In the genomic region with DNA sequence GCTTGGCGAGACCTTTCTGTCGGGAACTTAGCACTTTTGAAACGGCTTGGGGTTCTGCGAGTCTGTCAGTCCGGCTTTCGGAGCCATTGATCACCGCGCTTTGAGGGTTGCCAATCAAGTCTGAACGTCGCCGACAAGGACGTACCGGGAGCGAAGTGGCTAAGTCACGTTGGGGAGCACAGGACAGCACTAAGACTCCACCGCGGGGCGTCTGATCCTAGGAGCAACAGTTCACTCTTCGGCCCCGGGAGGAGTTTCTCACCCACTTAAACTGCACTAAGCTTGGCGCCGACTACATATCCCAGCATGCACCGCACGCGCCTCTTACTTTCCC, we compare ENCODE assay signal across 9 mouse cellular contexts. TPM values are rescaled to one million over a fixed set of nuclear protein-coding genes. Genes with fewer than 3 reads are reported as not detected.
DNase-seq lines count a peak whose midpoint lies in the region; ATAC-seq and TF ChIP-seq lines count a peak whose summit lies in the region.
"Had no signal": no experiment of that assay in that cellular context is flagged by ENCODE, and none has a peak within 500 bp of the region (broad histone marks: within the 10 kb centered on the region; RNA-seq: fewer than 3 reads in every experiment).

No protein-coding gene starts in this region.

- no peaks in the 10 kb centered on the region for H3K9me3 ChIP-seq in liver, embryonic 13.5 days (replicated peaks)

- WGBS in heart, adult 2 months = under 1% methylated on average over 25 of the region's 25 CpGs
- under 1% methylated on average over 25 of the region's 25 CpGs for WGBS in thymus, adult 2 months
- under 1% methylated on average over 25 of the region's 25 CpGs for WGBS in liver, embryonic 13.5 days (ENCODE audit: insufficient replicate concordance)

- TF ChIP-seq POLR2A in heart, adult 2 months (IDR thresholded peaks at IDR 0.05; ENCODE audit: insufficient read depth, low read depth, low read length) = no peak
- TF ChIP-seq POLR2A in thymus, adult 2 months (IDR thresholded peaks at IDR 0.05; ENCODE audit: control insufficient read depth, extremely low read depth, insufficient read depth, low read length, poor library complexity) = no peak

- no peaks in the 10 kb centered on the region for H3K36me3 ChIP-seq in heart, adult 2 months (ENCODE audit: control insufficient read depth, insufficient read depth, low read length)
- peaks cover 16% of the 10 kb centered on the region for H3K36me3 ChIP-seq in thymus, adult 2 months (ENCODE audit: control insufficient read depth, insufficient read depth, low read length)
- peaks cover 41% of the 10 kb centered on the region for H3K36me3 ChIP-seq in liver, embryonic 13.5 days

- peak overlapping the region; percentile 99 for H3K4me3 ChIP-seq in heart, adult 2 months
- H3K4me3 ChIP-seq in thymus, adult 2 months (ENCODE audit: control insufficient read depth, insufficient read depth, low read length) = peak overlapping the region; percentile 88
- peak overlapping the region; percentile 81 for H3K4me3 ChIP-seq in liver, embryonic 13.5 days (replicated peaks)

- TF ChIP-seq EP300 in heart, adult 2 months (IDR thresholded peaks at IDR 0.05; ENCODE audit: insufficient read depth, low read depth, low read length) = no peak

- no peak; the same call in 1 of the 2 replicates for ATAC-seq in liver, embryonic 13.5 days (ENCODE audit: low read depth)
- ATAC-seq in CD4-positive, CD25-positive, alpha-beta regulatory T cell, adult 4 months = no peak

- no peak for DNase-seq in heart, adult 2 months
- DNase-seq in heart, postnatal 10 days = no peak
- no peak for DNase-seq in thymus, adult 2 months
- DNase-seq in thymus, postnatal 14 days = no peak
- DNase-seq in liver, embryonic 13.5 days = no peak
- no peak for DNase-seq in layer of hippocampus, adult 8-10 months (ENCODE audit: low spot score in 2 of 2)
- DNase-seq in right cerebral cortex, postnatal 14 days = no peak

- intact Hi-C loops in heart, adult 2 months (cut with DNase I) = loop anchor here (1.0 to 5.0 kb wide), 3 partner anchors 61 to 225 kb away; a partner anchor contains a TSS
- intact Hi-C loops in heart, postnatal 10 days (cut with DNase I) = loop anchor here (1.0 to 5.0 kb wide), 2 partner anchors 108 to 220 kb away; no protein-coding TSS in a partner anchor

- H3K4me1 ChIP-seq in heart, adult 2 months (ENCODE audit: control insufficient read depth, insufficient read depth, low read length) = peaks cover 4% of the 10 kb centered on the region
- H3K4me1 ChIP-seq in thymus, adult 2 months (replicated peaks; ENCODE audit: control insufficient read depth, insufficient read depth, low read length) = peaks cover 9% of the 10 kb centered on the region
- peaks cover 41% of the 10 kb centered on the region for H3K4me1 ChIP-seq in liver, embryonic 13.5 days (replicated peaks)

- peak overlapping the region; percentile 77 for H3K9ac ChIP-seq in heart, adult 2 months (ENCODE audit: low read depth, low read length)
- H3K9ac ChIP-seq in liver, embryonic 13.5 days = peak overlapping the region; percentile 90

- peak overlapping the region; percentile 89 for H3K4me2 ChIP-seq in liver, embryonic 13.5 days

- no peaks in the 10 kb centered on the region for H3K79me2 ChIP-seq in heart, adult 2 months (replicated peaks; ENCODE audit: control insufficient read depth, insufficient read depth, low read length)

- TF ChIP-seq CTCF in heart, adult 2 months (IDR thresholded peaks at IDR 0.05) = no peak
- no peak for TF ChIP-seq CTCF in thymus, adult 2 months (IDR thresholded peaks at IDR 0.05; ENCODE audit: borderline replicate concordance, control insufficient read depth, extremely low read depth, insufficient read depth, low read length, poor library complexity)

- no peaks in the 10 kb centered on the region for H3K27me3 ChIP-seq in heart, adult 2 months (ENCODE audit: control insufficient read depth, insufficient read depth, low read length)
- no peaks in the 10 kb centered on the region for H3K27me3 ChIP-seq in thymus, adult 2 months (ENCODE audit: control insufficient read depth, insufficient read depth, low read length)
- no peaks in the 10 kb centered on the region for H3K27me3 ChIP-seq in liver, embryonic 13.5 days

- H3K27ac ChIP-seq in heart, adult 2 months = peak overlapping the region; percentile 100
- peak overlapping the region; percentile 93 for H3K27ac ChIP-seq in thymus, adult 2 months (ENCODE audit: control insufficient read depth, insufficient read depth, low read length)
- peak overlapping the region; percentile 99 for H3K27ac ChIP-seq in liver, embryonic 13.5 days

RNA-seq across cellular contexts. Expression of a gene that starts 0.3 kb away (rescaled TPM):
- 1 to 10 TPM; 3.2 to 3.6 TPM for total RNA-seq in heart, adult 2 months (2021)
- 1.7 and 2.2 TPM in 2 replicates for polyA plus RNA-seq in heart, adult 2 months (2012; rRNA removed)
- 1 to 10 TPM; 4.5 to 5.4 TPM for total RNA-seq in heart, postnatal 10 days (2021)
- polyA plus RNA-seq in thymus, adult 2 months (2012; rRNA removed) = 2.4 and 2.5 TPM in 2 replicates
- 1.9 and 2.8 TPM in 2 replicates for polyA plus RNA-seq in liver, embryonic 13.5 days (2015; fragmentation: Nextera tagmentation; extraction: Ambion mirVana)
- polyA plus RNA-seq in CD4-positive, CD25-positive, alpha-beta regulatory T cell, adult 4 months (2017; shearing (Covaris generic)) = 1 to 10 TPM; 4.8 to 5.0 TPM
- total RNA-seq in layer of hippocampus, adult 8-10 months (2022) = 1 to 10 TPM; 3.5 to 5.0 (median 3.7) TPM

RNA-seq across cellular contexts. Expression of a gene that starts 0.4 kb away (rescaled TPM):
- total RNA-seq in heart, adult 2 months (2021) = 1 to 10 TPM; 6.8 to 7.1 TPM
- 11.2 and 12.3 TPM in 2 replicates for polyA plus RNA-seq in heart, adult 2 months (2012; rRNA removed)
- 10 to 100 TPM; 11.7 to 13.3 TPM for total RNA-seq in heart, postnatal 10 days (2021)
- polyA plus RNA-seq in thymus, adult 2 months (2012; rRNA removed) = 68.6 and 85.1 TPM in 2 replicates
- polyA plus RNA-seq in liver, embryonic 13.5 days (2015; fragmentation: Nextera tagmentation; extraction: Ambion mirVana) = 8.3 and 8.4 TPM in 2 replicates
- 1 to 10 TPM; 3.9 to 4.1 TPM for polyA plus RNA-seq in CD4-positive, CD25-positive, alpha-beta regulatory T cell, adult 4 months (2017; shearing (Covaris generic))
- total RNA-seq in layer of hippocampus, adult 8-10 months (2022) = 10 to 100 TPM; 10.0 to 14.7 (median 11.9) TPM

RNA-seq across cellular contexts. Expression of a gene that starts 9.1 kb away (rescaled TPM):
- 10 to 100 TPM; 14.3 to 20.1 TPM for total RNA-seq in heart, adult 2 months (2021)
- 26.2 and 28.2 TPM in 2 replicates for polyA plus RNA-seq in heart, adult 2 months (2012; rRNA removed)
- 10 to 100 TPM; 52.1 to 57.0 TPM for total RNA-seq in heart, postnatal 10 days (2021)
- polyA plus RNA-seq in thymus, adult 2 months (2012; rRNA removed) = 21.0 and 25.4 TPM in 2 replicates
- polyA plus RNA-seq in liver, embryonic 13.5 days (2015; fragmentation: Nextera tagmentation; extraction: Ambion mirVana) = 14.3 and 17.8 TPM in 2 replicates
- polyA plus RNA-seq in CD4-positive, CD25-positive, alpha-beta regulatory T cell, adult 4 months (2017; shearing (Covaris generic)) = 1 to 10 TPM; 1.2 to 1.8 TPM
- total RNA-seq in layer of hippocampus, adult 8-10 months (2022) = 10 to 100 TPM; 13.2 to 16.4 (median 13.6) TPM

RNA-seq across cellular contexts. Expression of a gene that starts 27.9 kb away (rescaled TPM):
- total RNA-seq in heart, adult 2 months (2021) = not detected
- 0.37 TPM in 1 of 2 replicates, not detected in the other for polyA plus RNA-seq in heart, adult 2 months (2012; rRNA removed)
- total RNA-seq in heart, postnatal 10 days (2021) = not detected
- 0.29 and 0.67 TPM in 2 replicates for polyA plus RNA-seq in thymus, adult 2 months (2012; rRNA removed)
- 1.6 and 2.4 TPM in 2 replicates for polyA plus RNA-seq in liver, embryonic 13.5 days (2015; fragmentation: Nextera tagmentation; extraction: Ambion mirVana)
- polyA plus RNA-seq in CD4-positive, CD25-positive, alpha-beta regulatory T cell, adult 4 months (2017; shearing (Covaris generic)) = under 1 TPM in 1 of 2 experiments, not detected in 1; 0.98 TPM
- total RNA-seq in layer of hippocampus, adult 8-10 months (2022) = not detected
- total RNA-seq: megakaryocyte progenitor cell, adult 5-6 weeks had no signal

RNA-seq across cellular contexts. Expression of a gene that starts 31.4 kb away (rescaled TPM):
- 1,000 to 10,000 TPM; 2,428 to 3,099 TPM for total RNA-seq in heart, adult 2 months (2021)
- 4,809 and 7,642 TPM in 2 replicates for polyA plus RNA-seq in heart, adult 2 months (2012; rRNA removed)
- total RNA-seq in heart, postnatal 10 days (2021) = 1,000 to 10,000 TPM; 1,342 to 1,375 TPM
- 28.8 and 414 TPM in 2 replicates for polyA plus RNA-seq in thymus, adult 2 months (2012; rRNA removed)
- 2.3 and 2.7 TPM in 2 replicates for polyA plus RNA-seq in liver, embryonic 13.5 days (2015; fragmentation: Nextera tagmentation; extraction: Ambion mirVana)
- polyA plus RNA-seq in CD4-positive, CD25-positive, alpha-beta regulatory T cell, adult 4 months (2017; shearing (Covaris generic)) = under 1 TPM in 1 of 2 experiments, not detected in 1; 0.82 TPM
- total RNA-seq in layer of hippocampus, adult 8-10 months (2022) = 10 to 100 TPM in 2 of 4 experiments, 1 to 10 TPM in 2; 2.5 to 18.9 (median 9.2) TPM
